Comparison of ENCODE assay signal across 27 mouse cellular contexts in genomic region chr7:135673576-135673975, GRCm38 (mm10).
"Had no signal": no experiment of that assay in that cellular context is flagged by ENCODE, and none has a peak within 500 bp of the region (broad histone marks: within the 10 kb centered on the region; RNA-seq: fewer than 3 reads in every experiment).

No protein-coding gene starts in this region.

- DNase-seq: gastrocnemius, adult 2 months; gastrocnemius, postnatal 10 days; gastrocnemius, postnatal 25 days; heart, adult 18-20 months; heart, postnatal 10 days; heart, postnatal 4 days; kidney, adult 18-20 months; kidney, adult 8-10 months; kidney, postnatal 10 days; kidney, postnatal 4 days; layer of hippocampus, adult 9-11 months; layer of hippocampus, postnatal 36 days; left cerebral cortex, postnatal 4 days had no signal

- H3K9me3 ChIP-seq: heart, embryonic 10.5 days; heart, embryonic 12.5 days; hindbrain, embryonic 10.5 days; hindbrain, embryonic 12.5 days; intestine, embryonic 15.5 days; limb, embryonic 13.5 days; limb, embryonic 15.5 days; liver, embryonic 12.5 days had no signal

- H3K27me3 ChIP-seq: hindbrain, embryonic 12.5 days; intestine, embryonic 15.5 days; limb, embryonic 13.5 days; limb, embryonic 15.5 days; liver, embryonic 12.5 days had no signal

- H3K27ac ChIP-seq: gastrocnemius, adult 2 months; heart, embryonic 10.5 days; hindbrain, embryonic 10.5 days; hindbrain, embryonic 12.5 days; hindbrain, embryonic 14.5 days; intestine, embryonic 15.5 days; layer of hippocampus, adult 2 months; limb, embryonic 13.5 days; limb, embryonic 15.5 days; liver, embryonic 12.5 days; liver, embryonic 14.5 days had no signal

- H3K4me1 ChIP-seq: heart, embryonic 10.5 days; hindbrain, embryonic 10.5 days; hindbrain, embryonic 12.5 days; intestine, embryonic 15.5 days; limb, embryonic 13.5 days; limb, embryonic 15.5 days; liver, embryonic 12.5 days had no signal

- H3K4me3 ChIP-seq: gastrocnemius, adult 2 months; heart, embryonic 10.5 days; heart, embryonic 12.5 days; hindbrain, embryonic 10.5 days; hindbrain, embryonic 12.5 days; intestine, embryonic 15.5 days; layer of hippocampus, adult 2 months; limb, embryonic 13.5 days; limb, embryonic 15.5 days; liver, embryonic 12.5 days had no signal

- H3K4me2 ChIP-seq: heart, embryonic 12.5 days; hindbrain, embryonic 12.5 days; hindbrain, embryonic 14.5 days; intestine, embryonic 15.5 days; limb, embryonic 13.5 days; limb, embryonic 15.5 days; liver, embryonic 12.5 days had no signal

- H3K36me3 ChIP-seq: heart, embryonic 10.5 days; heart, embryonic 12.5 days; hindbrain, embryonic 10.5 days; hindbrain, embryonic 12.5 days; intestine, embryonic 15.5 days; limb, embryonic 13.5 days; limb, embryonic 15.5 days had no signal

- ATAC-seq: hindbrain, embryonic 16.5 days; inflammation-experienced regulatory T-cells, adult 6 months; intestine, embryonic 15.5 days; intestine, postnatal 0 days had no signal

- H3K9ac ChIP-seq: heart, embryonic 12.5 days; hindbrain, embryonic 12.5 days; hindbrain, embryonic 14.5 days; intestine, embryonic 15.5 days; limb, embryonic 13.5 days; limb, embryonic 15.5 days; liver, embryonic 12.5 days; liver, embryonic 14.5 days had no signal
